In the genomic region with DNA sequence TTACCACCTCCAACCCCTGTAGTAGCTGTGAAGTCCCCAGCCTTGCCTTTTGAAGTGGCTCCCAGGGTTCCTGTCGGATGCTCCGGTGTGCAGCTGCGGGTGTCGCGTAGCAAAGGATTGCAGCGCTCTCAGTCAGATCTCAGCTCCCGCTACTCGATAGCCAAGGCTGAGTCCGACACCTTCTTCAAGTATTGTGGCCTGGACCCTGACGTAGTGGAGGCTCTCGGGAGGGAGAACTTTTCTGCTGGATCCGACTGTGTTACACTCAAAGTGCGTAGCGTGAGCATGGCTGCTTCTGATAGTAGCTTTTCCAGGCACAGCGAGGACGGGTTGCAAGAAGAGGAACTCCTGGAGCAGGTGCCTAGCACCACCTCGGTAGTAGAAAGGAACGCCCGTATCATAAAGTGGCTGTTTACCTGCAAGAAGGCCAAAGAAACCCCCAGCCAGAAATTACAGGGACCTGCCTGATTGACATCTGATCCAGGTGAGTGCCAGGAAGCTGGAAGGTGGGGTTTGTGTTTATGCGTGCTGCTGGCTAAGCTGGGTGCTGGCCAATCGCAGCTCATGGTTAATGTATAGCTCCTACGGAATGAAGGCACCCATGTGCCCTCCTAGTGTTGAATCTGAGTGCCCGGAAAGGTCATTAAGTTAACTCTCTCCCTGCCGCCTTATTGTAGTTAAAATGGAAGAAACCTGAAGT, we compare ENCODE assay signal across 8 mouse cellular contexts. TPM values are rescaled to one million over a fixed set of nuclear protein-coding genes. Genes with fewer than 3 reads are reported as not detected.
DNase-seq lines count a peak whose midpoint lies in the region; ATAC-seq and TF ChIP-seq lines count a peak whose summit lies in the region.

No protein-coding gene starts in this region.

- DNase-seq in layer of hippocampus, adult 2 months (ENCODE audit: low spot score in 2 of 2), result no peak
- no peak for DNase-seq in layer of hippocampus, adult 9-10 months (ENCODE audit: low spot score)
- DNase-seq in forebrain, postnatal 0 days, result peak; percentile 35
- DNase-seq in lung, postnatal 10 days, result peak; percentile 11
- DNase-seq in right cerebral cortex, postnatal 4 days, result peak; percentile 20
- DNase-seq in T-cell, adult 2 months (ENCODE audit: low spot score), result no peak

- no peak for TF ChIP-seq CTCF in layer of hippocampus, adult 2 months (conservative IDR thresholded peaks at IDR 0.05)
- no peak for TF ChIP-seq CTCF in bone marrow, adult 2 months (IDR thresholded peaks at IDR 0.05; ENCODE audit: control insufficient read depth, insufficient read depth, low read length)
- no peak for TF ChIP-seq CTCF in forebrain, postnatal 0 days (IDR thresholded peaks at IDR 0.05; ENCODE audit: low read depth)

- peak; percentile 58; the same call in 1 of the 2 replicates for ATAC-seq in forebrain, postnatal 0 days
- peak; percentile 41; the same call in 1 of the 2 replicates for ATAC-seq in kidney, embryonic 14.5 days (ENCODE audit: low FRiP score, low TSS enrichment)

- no peaks in the 10 kb centered on the region for H3K9me3 ChIP-seq in forebrain, postnatal 0 days (ENCODE audit: low read length)
- no peaks in the 10 kb centered on the region for H3K9me3 ChIP-seq in kidney, embryonic 14.5 days (ENCODE audit: control insufficient read depth, low read length)

- no peak for TF ChIP-seq POLR2A in bone marrow, adult 2 months (IDR thresholded peaks at IDR 0.05; ENCODE audit: borderline replicate concordance, control insufficient read depth, low read depth, low read length)

- H3K36me3 ChIP-seq in forebrain, postnatal 0 days (ENCODE audit: insufficient read depth), result no peaks in the 10 kb centered on the region
- no peaks in the 10 kb centered on the region for H3K36me3 ChIP-seq in kidney, embryonic 14.5 days (ENCODE audit: control insufficient read depth, insufficient read depth, low read length)

- peak overlapping the region; percentile 2; the same call in 1 of the 2 replicates for H3K9ac ChIP-seq in forebrain, postnatal 0 days
- H3K9ac ChIP-seq in kidney, embryonic 14.5 days (ENCODE audit: low read depth, low read length), result peak overlapping the region; percentile 48

- peak overlapping the region; percentile 71 for H3K4me2 ChIP-seq in forebrain, postnatal 0 days (ENCODE audit: low read depth)
- H3K4me2 ChIP-seq in kidney, embryonic 14.5 days (replicated peaks; ENCODE audit: low read depth, low read length), result peak overlapping the region; percentile 94

- H3K4me3 ChIP-seq in layer of hippocampus, adult 2 months, result peak overlapping the region; percentile 19
- peak overlapping the region; percentile 78 for H3K4me3 ChIP-seq in bone marrow, adult 2 months (replicated peaks; ENCODE audit: control insufficient read depth, low read depth, low read length)
- H3K4me3 ChIP-seq in forebrain, postnatal 0 days (ENCODE audit: low read depth, low read length), result peak overlapping the region; percentile 36
- peak overlapping the region; percentile 40 for H3K4me3 ChIP-seq in kidney, embryonic 14.5 days (ENCODE audit: low read length)

- H3K4me1 ChIP-seq in bone marrow, adult 2 months (ENCODE audit: control insufficient read depth, insufficient read depth, low read length), result no peaks in the 10 kb centered on the region
- 0 out of 2 replicates have a peak, but pooled peaks cover 7% of the 10 kb centered on the region for H3K4me1 ChIP-seq in forebrain, postnatal 0 days (ENCODE audit: insufficient read depth)
- peaks cover 3% of the 10 kb centered on the region; the same call in 1 of the 2 replicates for H3K4me1 ChIP-seq in kidney, embryonic 14.5 days (ENCODE audit: control insufficient read depth, insufficient read depth, low read length)

- peaks cover 44% of the 10 kb centered on the region for H3K27me3 ChIP-seq in forebrain, postnatal 0 days (ENCODE audit: insufficient read depth, low read length)
- peaks cover 29% of the 10 kb centered on the region for H3K27me3 ChIP-seq in kidney, embryonic 14.5 days (ENCODE audit: control insufficient read depth, insufficient read depth, low read length)

- no peak overlapping the region for H3K27ac ChIP-seq in layer of hippocampus, adult 2 months
- peak overlapping the region; percentile 59 for H3K27ac ChIP-seq in bone marrow, adult 2 months (ENCODE audit: control insufficient read depth, insufficient read depth, low read depth, low read length, poor library complexity)
- no peak overlapping the region for H3K27ac ChIP-seq in forebrain, postnatal 0 days (ENCODE audit: low read depth, low read length)
- H3K27ac ChIP-seq in kidney, embryonic 14.5 days (ENCODE audit: low read depth, low read length), result no peak overlapping the region

- 3% methylated on average over 24 of the region's 24 CpGs for WGBS in bone marrow, adult 2 months
- 1% methylated on average over 24 of the region's 24 CpGs for WGBS in forebrain, postnatal 0 days
- WGBS in kidney, embryonic 14.5 days, result 2% methylated on average over 24 of the region's 24 CpGs

RNA-seq across cellular contexts. Expression of a gene that starts 1.3 kb away (rescaled TPM):
- total RNA-seq in layer of hippocampus, adult 2 months (2021), result not detected
- polyA plus RNA-seq in bone marrow, adult 2 months (2011; ENCODE audit: insufficient read depth, insufficient read length, low replicate concordance, missing spikeins), result 0.47 TPM in 1 of 2 replicates, not detected in the other
- total RNA-seq in forebrain, postnatal 0 days (2014; rRNA removed), result 0.10 and 0.38 TPM in 2 replicates
- 0.19 TPM in 1 of 2 replicates, not detected in the other for polyA plus RNA-seq in forebrain, postnatal 0 days (2015; fragmentation: Nextera tagmentation; extraction: Ambion mirVana)
- 2.4 and 3.2 TPM in 2 replicates for polyA plus RNA-seq in kidney, embryonic 14.5 days (2014; fragmentation: Nextera tagmentation; extraction: Ambion mirVana)

Comparison
In these comparisons a context has a peak if more than half of its experiments do, and no peak if none do; other contexts are left out.
1. DNase-seq: peak in forebrain, postnatal 0 days (single experiment), lung, postnatal 10 days (single experiment) and right cerebral cortex, postnatal 4 days (single experiment); none in layer of hippocampus, adult 2 months (0 of 2), layer of hippocampus, adult 9-10 months (single experiment) and T-cell, adult 2 months (single experiment).
2. H3K4me3 ChIP-seq: peak in every context shown above with its lines; median percentile 78 in bone marrow, adult 2 months; 40 in kidney, embryonic 14.5 days; 36 in forebrain, postnatal 0 days; 19 in layer of hippocampus, adult 2 months.